Mouse (Mus musculus) small intestine, adult 2 months (tissue): ENCODE results near the gene Pias1. TPM values are rescaled to one million over a fixed set of nuclear protein-coding genes. Genes with fewer than 3 reads are reported as not detected.

Experiments used
- H3K27ac ChIP-seq: fragments of 200-500 bp; 2 replicates; pipeline ENCODE4 v1.5.1; 2012; ENCODE audit warnings: low read depth, low read length, control low read depth, inconsistent platforms; ENCODE audit not compliant: insufficient read depth
- H3K27me3 ChIP-seq: fragments of 200-500 bp; 2 replicates; pipeline ENCODE4 v1.6.1; 2012; ENCODE audit warnings: mild to moderate bottlenecking, moderate library complexity, low read length, inconsistent platforms; ENCODE audit not compliant: control insufficient read depth, insufficient read depth
- H3K36me3 ChIP-seq: fragments of 200-500 bp; 2 replicates; pipeline ENCODE4 v1.6.1; 2012; ENCODE audit warnings: mild to moderate bottlenecking, low read length, control low read depth, inconsistent platforms; ENCODE audit not compliant: control insufficient read depth, insufficient read depth
- H3K4me1 ChIP-seq: fragments of 200-500 bp; 2 replicates; pipeline ENCODE4 v1.6.1; 2012; ENCODE audit warnings: low read length, inconsistent platforms, mixed read lengths; ENCODE audit not compliant: control insufficient read depth, insufficient read depth, insufficient read length
- H3K4me3 ChIP-seq: fragments of 200-500 bp; 2 replicates; pipeline ENCODE4 v1.5.1; 2012; ENCODE audit warnings: low read depth, mild to moderate bottlenecking, control low read depth, inconsistent platforms, low read length, moderate library complexity
- CTCF ChIP-seq: fragments of 200-500 bp; IDR thresholded peaks from 2 replicates; pipeline ENCODE4 v1.5.1; 2012; ENCODE audit warnings: low read depth, mild to moderate bottlenecking, control low read depth, inconsistent platforms, low read length, moderate library complexity, mixed read lengths; ENCODE audit not compliant: insufficient replicate concordance, insufficient read length; ENCODE audit errors: extremely low read depth
- POLR2A ChIP-seq: fragments of 200-500 bp; IDR thresholded peaks from 2 replicates; pipeline ENCODE4 v1.6.1; 2012; ENCODE audit warnings: low read depth, mild to moderate bottlenecking, control low read depth, inconsistent platforms, low read length, moderate library complexity
- WGBS: fragments of 180-500 bp; shearing (Covaris S2); methylation state at CpG from one replicate; pipeline ENCODE4 v1.1.7; 2018; 5-methylcytosine and 5-hydroxymethylcytosine counted together
- polyA plus RNA-seq: library from polyadenylated mRNA; depleted of rRNA; stranded (reverse); fragments of >200 nt; gene quantifications from 2 replicates; pipeline ENCODE4 v1.2.3, GENCODE M21; 2012

Pias1 gene
- polyA plus RNA-seq, 1 experiment: 9.9 TPM

DNA sequence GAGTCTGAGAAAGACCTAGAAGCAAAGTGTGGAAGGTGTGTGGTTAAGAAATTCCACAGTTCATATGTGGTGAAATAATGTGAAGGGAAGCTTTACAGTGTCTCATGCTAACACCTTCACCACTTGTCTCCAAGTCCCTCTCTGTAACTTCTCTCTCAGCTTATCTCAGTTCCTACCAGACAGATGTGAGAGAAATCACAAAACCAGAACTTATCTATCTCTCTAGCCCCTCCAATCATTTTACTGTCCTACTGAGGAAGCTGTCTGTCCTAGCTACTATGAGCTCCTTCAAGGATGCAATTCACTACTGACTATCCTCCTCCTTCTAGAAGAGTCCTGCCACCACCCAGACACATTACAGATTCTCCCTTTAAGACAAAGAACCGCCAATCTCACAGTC lies 70.7 kb downstream of the Pias1 start:
- 93% methylated on average over 1 of the region's 1 CpGs for WGBS
- Histone ChIP-seq H3K4me3 (no peak overlapping the region), H3K4me1 (peaks cover 2% of the 10 kb centered on the region; the same call in 1 of the 2 replicates), H3K27me3 (no peaks in the 10 kb centered on the region), H3K36me3 (peaks cover 29% of the 10 kb centered on the region), H3K27ac (no peak overlapping the region)
- TF ChIP-seq CTCF: no peak
- TF ChIP-seq POLR2A: no peak

DNA sequence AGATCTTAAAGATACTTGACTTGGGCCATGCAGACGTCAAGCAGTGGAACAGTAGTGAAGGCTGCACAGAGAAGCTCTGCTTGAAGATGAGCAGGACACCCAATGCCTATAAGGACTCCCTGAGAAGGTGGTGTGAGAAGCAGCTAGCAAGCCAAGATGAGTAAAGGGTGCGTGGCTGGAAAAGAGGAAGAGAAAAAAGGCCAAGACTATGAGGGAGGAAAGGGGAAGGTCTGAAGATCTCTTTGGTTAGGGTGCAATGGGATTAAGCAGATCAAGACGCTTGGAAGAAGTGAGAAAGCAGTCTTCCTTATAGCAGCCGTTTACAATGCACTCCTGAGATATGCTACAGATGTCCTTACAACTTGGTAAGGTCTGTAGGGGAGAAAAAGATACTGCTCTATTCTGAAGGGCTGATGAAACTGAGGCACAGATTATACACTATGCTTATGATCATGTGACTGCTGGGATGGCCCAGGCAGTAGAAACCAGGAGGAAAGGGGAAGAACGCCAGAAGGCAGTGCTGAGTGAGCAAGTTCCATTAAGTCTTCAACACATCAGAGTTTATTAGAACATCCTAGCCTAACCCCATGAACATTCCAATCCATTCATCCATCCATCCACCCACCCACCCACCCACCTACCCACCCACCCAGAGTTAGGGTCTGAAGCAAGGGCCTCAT lies 74.2 kb downstream of the Pias1 start:
- Histone ChIP-seq H3K4me3 (no peak overlapping the region), H3K36me3 (peaks cover 33% of the 10 kb centered on the region), H3K27me3 (no peaks in the 10 kb centered on the region), H3K27ac (no peak overlapping the region), H3K4me1 (peaks cover 2% of the 10 kb centered on the region; the same call in 1 of the 2 replicates)
- 81% methylated on average over 5 of the region's 5 CpGs for WGBS
- TF ChIP-seq POLR2A (no peak), CTCF (no peak)

DNA sequence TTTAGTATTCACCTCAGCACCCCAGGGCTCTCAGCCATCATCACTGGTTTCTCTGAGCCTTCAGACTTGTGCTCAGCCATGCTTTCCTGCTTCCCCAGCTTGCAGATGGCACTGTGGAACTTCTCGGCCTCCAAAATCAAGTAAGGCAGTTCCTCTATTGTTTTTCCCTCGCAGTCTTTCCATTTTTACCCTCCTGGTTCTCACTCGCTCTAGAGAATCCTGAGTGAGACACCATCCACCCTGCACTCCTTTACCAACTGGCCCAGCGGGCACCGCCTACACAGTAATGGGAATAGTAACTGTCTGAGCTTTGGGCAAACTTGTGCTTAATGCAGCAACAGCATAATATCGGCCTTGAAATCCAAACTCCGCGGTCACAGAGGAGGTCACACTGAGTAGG lies 82.7 kb downstream of the Pias1 start:
- H3K36me3 ChIP-seq: peaks cover 24% of the 10 kb centered on the region
- WGBS: 97% methylated on average over 8 of the region's 8 CpGs
- TF ChIP-seq CTCF (no peak), POLR2A (no peak)

DNA sequence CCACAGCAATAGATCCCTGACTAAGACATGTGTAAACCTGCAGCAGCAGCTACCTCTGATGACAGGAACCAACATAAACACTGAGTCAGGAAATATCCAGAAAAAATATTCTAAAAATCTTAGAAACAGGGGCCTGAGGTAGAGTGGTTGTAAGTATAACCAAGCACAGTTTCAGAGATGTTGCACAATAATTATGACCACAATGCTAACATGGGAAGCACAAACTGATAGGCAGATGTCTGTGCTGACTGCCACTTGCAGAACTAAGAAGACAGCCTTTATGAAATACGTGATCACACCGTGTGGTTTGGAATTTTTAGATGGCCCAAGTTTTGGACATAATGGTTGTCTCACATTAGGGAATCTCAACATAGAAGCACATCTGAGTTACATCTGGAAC lies 83.9 kb downstream of the Pias1 start:
- 90% methylated on average over 2 of the region's 2 CpGs for WGBS
- Histone ChIP-seq H3K36me3 (peaks cover 21% of the 10 kb centered on the region), H3K4me3 (no peak overlapping the region), H3K4me1 (no peaks in the 10 kb centered on the region), H3K27me3 (no peaks in the 10 kb centered on the region), H3K27ac (no peak overlapping the region)
- TF ChIP-seq POLR2A (no peak), CTCF (no peak)

More for the DNA sequence above, 82.7 kb downstream of the Pias1 start:
- Histone ChIP-seq H3K27me3 (no peaks in the 10 kb centered on the region), H3K4me1 (no peaks in the 10 kb centered on the region), H3K4me3 (no peak overlapping the region), H3K27ac (no peak overlapping the region)

DNA sequence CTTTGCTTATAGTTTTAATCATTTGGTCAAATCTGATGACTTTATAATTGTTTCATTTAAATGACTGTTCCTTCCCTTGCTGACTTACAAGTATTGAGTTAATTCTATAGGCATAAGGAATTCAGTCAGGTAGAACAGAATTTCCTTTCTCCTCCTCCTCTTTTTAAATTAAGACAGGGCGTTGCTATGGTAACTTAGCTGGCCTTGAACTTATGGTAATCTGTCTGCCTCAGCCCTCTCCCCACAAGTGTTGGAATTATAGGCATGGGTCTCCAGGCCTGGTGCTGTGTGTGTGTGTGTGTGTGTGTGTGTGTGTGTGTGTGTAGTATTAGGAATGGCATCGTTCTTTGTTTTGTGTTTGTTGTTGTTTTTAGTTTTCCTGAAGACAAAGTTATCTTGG lies 86.0 kb downstream of the Pias1 start:
- Histone ChIP-seq H3K27ac (no peak overlapping the region), H3K27me3 (no peaks in the 10 kb centered on the region), H3K4me1 (no peaks in the 10 kb centered on the region), H3K4me3 (no peak overlapping the region), H3K36me3 (peaks cover 23% of the 10 kb centered on the region)
- 96% methylated on average over 2 of the region's 2 CpGs for WGBS
- no peak for TF ChIP-seq POLR2A
- no peak for TF ChIP-seq CTCF

DNA sequence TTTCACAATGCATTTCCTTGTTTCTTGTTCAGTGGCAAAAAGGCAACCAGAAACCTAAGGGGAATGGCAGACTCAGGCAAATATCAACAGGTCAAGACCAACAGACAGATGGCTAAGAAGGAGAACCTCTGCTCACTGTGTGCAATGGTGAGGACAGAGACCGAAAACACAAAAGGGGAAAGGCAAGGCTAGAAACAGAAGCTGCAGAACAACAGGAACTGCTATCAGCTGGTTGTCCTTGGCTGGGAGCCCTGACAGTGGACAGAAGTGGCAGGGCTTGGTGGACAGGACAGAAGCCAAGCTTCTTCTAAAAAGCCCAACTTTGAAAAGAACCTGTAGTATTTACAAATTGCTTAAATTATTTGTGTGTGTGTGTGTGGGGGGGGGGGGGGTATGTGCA lies 93.2 kb downstream of the Pias1 start:
- 74% methylated on average over 1 of the region's 1 CpGs for WGBS
- no peak overlapping the region for H3K27ac ChIP-seq
- TF ChIP-seq POLR2A (no peak), CTCF (no peak)
- no peaks in the 10 kb centered on the region for H3K4me1 ChIP-seq
- no peaks in the 10 kb centered on the region for H3K27me3 ChIP-seq
- H3K4me3 ChIP-seq: no peak overlapping the region
- H3K36me3 ChIP-seq: peaks cover 29% of the 10 kb centered on the region

DNA sequence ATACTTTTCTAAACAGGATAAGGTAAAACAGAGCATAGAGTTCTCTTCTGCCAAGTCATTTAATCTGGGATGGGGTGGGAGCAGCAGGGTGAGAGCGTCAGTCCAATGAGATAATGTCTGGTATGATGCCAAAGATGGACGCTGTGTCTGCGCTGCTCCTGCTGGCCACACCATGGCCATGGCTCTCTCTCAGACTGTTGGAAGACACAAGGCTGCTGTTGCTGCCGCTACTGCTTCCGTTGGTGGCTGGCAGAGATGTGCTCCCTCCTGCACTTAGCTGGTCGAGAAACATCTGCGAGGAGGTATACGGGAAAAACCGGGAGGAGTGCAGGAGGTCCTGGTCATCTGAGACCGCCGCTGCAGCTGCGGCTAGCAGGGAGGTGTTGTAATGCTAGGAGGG lies 105.9 kb downstream of the Pias1 start:
- peaks cover 47% of the 10 kb centered on the region for H3K36me3 ChIP-seq
- H3K4me3 ChIP-seq: no peak overlapping the region
- no peaks in the 10 kb centered on the region for H3K27me3 ChIP-seq
- WGBS: 74% methylated on average over 12 of the region's 12 CpGs
- no peak for TF ChIP-seq CTCF
- no peak overlapping the region for H3K27ac ChIP-seq
- no peaks in the 10 kb centered on the region; the same call in 1 of the 2 replicates for H3K4me1 ChIP-seq

DNA sequence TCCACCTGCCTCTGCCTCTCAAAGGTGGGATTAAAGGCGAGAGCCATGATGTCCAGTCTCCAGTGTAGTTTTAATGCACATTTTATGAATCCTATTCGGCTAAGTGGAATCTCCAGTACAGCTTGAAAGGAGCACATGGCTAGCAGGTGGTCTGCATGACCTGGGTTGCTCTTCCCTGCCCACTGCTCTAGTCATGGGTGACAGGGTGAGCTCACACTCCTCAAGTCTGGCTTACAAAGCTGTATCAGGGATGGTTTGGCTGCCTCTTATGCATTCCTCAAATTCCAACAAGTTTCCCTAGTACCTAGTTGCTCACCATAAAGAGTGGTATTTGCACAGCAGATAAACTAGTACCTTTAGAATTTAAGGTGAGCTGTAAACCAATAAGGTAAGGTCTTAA lies 109.9 kb downstream of the Pias1 start:
- Histone ChIP-seq H3K36me3 (peaks cover 49% of the 10 kb centered on the region), H3K4me1 (no peaks in the 10 kb centered on the region; the same call in 1 of the 2 replicates), H3K27me3 (no peaks in the 10 kb centered on the region), H3K27ac (no peak overlapping the region), H3K4me3 (no peak overlapping the region)
- TF ChIP-seq CTCF: no peak
- no peak for TF ChIP-seq POLR2A
- WGBS: 80% methylated on average over 2 of the region's 2 CpGs
